Mouse (Mus musculus): Measurements from ENCODE around the gene Rps6.

DNA sequence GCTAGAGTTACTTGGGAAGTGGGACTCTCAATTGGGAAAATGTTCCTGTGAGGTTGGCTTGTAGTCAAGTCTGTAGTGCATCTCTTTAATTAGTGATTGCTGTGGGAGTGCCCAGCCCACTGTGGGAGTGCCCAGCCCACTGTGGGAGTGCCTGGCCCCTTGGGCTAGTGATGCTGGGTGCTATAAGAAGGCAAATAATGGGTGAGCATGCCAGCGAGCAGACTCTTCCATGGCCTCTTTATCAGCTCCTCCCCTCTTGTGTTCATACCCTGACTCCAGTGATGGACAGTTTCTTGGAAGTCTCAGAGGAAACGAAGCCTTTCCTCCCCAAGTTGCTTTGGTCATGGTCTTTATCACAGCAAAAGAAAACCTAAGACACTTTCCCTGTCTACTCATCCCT, 25.2 kb upstream of the Rps6 start:
- TF ChIP-seq CTCF (IDR thresholded peaks at IDR 0.05; ENCODE audit: extremely low read depth, insufficient read depth, low read length) (no peak), POLR2A (IDR thresholded peaks at IDR 0.05; ENCODE audit: extremely low read depth, insufficient read depth, low read length) (no peak)
